Mouse (Mus musculus) midbrain, embryonic 14.5 days (tissue): ENCODE measurements around the gene Gabrd. TPM values are rescaled to one million over a fixed set of nuclear protein-coding genes. Genes with fewer than 3 reads are reported as not detected.

Source experiments
- ATAC-seq: fragments of 200-750 bp; cut with Nextera tagmentation; 2 replicates; pipeline ENCODE4 v1.8.0; 2017; ENCODE audit warnings: moderate number of reproducible peaks, moderate library complexity; ENCODE audit not compliant: low FRiP score, low TSS enrichment
- DNase-seq: peaks from one replicate; pipeline ENCODE4 v3.0.0-alpha.2; 2015
- H3K27ac ChIP-seq: fragments of 300-500 bp; sonication (generic); replicated peaks from 2 replicates; pipeline ENCODE4 v1.5.1; 2014; ENCODE audit warnings: mild to moderate bottlenecking, low read depth, low read length, moderate library complexity
- H3K27me3 ChIP-seq: fragments of 300-500 bp; sonication (generic); 2 replicates; pipeline ENCODE4 v1.6.1; 2014; ENCODE audit warnings: low read length, control low read depth, mixed read lengths; ENCODE audit not compliant: control insufficient read depth, insufficient read depth
- H3K36me3 ChIP-seq: fragments of 300-500 bp; sonication (generic); 2 replicates; pipeline ENCODE4 v1.6.1; 2014; ENCODE audit warnings: low read length, control low read depth; ENCODE audit not compliant: control insufficient read depth, insufficient read depth
- H3K4me1 ChIP-seq: fragments of 300-500 bp; sonication (generic); 2 replicates; pipeline ENCODE4 v1.6.1; 2014; ENCODE audit warnings: mild to moderate bottlenecking, antibody characterized with exemption, low read length, control low read depth; ENCODE audit not compliant: control insufficient read depth, insufficient read depth
- H3K4me2 ChIP-seq: fragments of 300-500 bp; sonication (generic); 2 replicates; pipeline ENCODE4 v1.6.1; 2014; ENCODE audit warnings: mild to moderate bottlenecking, low read length, moderate library complexity
- H3K4me3 ChIP-seq: fragments of 300-500 bp; sonication (generic); replicated peaks from 2 replicates; pipeline ENCODE4 v1.5.1; 2014; ENCODE audit warnings: low read depth, low read length
- H3K9ac ChIP-seq: fragments of 300-500 bp; sonication (generic); replicated peaks from 2 replicates; pipeline ENCODE4 v1.6.1; 2014; ENCODE audit warnings: mild to moderate bottlenecking, low read length, moderate library complexity
- H3K9me3 ChIP-seq: fragments of 300-500 bp; sonication (generic); 2 replicates; pipeline ENCODE4 v1.6.1; 2016; ENCODE audit warnings: low read length, control low read depth, mixed read lengths; ENCODE audit not compliant: control insufficient read depth
- WGBS: fragments of 180-500 bp; shearing (Covaris S2); extraction: QIAGEN DNeasy Blood & Tissue Kit; methylation state at CpG from one replicate; pipeline ENCODE4 v1.1.7; 2014; 5-methylcytosine and 5-hydroxymethylcytosine counted together
- polyA plus RNA-seq: library from polyadenylated mRNA; unstranded; fragments of >200 nt; fragmentation: Nextera tagmentation; extraction: Ambion mirVana; gene quantifications from 2 replicates; pipeline ENCODE4 v1.2.1, GENCODE M21; 2014

Gene Gabrd
- polyA plus RNA-seq, 1 experiment from 2014 or later: not detected

DNA sequence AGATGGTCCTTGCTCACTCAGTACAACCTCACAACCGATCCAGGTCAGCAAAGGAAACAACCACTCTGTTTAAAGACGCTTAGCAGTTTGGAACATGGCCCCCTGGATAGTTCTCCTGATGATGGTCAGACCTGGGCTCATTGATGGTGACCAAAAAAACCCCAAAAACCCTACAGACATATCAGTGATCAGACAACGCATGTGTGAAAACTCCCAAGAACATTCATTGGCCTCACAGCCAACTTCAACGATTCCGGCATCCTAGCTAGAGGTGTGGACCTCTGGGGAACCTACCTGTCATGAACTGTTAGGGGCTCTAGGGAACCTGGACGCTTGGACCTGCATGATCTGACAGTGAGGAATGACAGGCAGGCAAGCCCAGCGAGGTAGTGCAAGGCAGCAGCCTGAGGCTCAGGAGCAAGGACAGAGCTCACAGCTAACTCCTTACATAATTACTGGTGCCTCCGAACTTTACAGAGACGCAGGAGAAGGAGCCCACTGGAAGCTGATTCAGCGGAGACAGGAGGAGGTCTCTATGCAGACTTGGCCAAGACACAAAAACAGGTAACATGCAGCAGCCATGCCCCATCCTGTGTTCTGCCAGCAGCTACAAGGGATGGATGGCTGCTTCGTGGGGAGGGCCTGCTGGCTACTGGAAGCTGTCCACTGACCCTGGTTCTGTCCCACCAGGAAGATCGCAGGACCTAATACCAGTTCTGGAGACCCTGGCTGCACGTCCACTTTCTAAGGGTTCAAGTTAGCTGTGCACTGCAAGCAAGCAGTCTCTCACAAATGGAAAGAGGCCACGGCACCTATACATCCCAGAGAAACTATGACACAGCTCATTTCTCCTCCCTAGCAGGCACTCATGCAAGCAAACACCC is 54.3 kb downstream of the Gabrd start:
- H3K4me3 ChIP-seq: peak overlapping the region; percentile 77
- H3K9me3 ChIP-seq: no peaks in the 10 kb centered on the region
- H3K4me1 ChIP-seq: peaks cover 17% of the 10 kb centered on the region
- 78% methylated on average over 14 of the region's 14 CpGs for WGBS
- H3K27me3 ChIP-seq: no peaks in the 10 kb centered on the region
- H3K27ac ChIP-seq: peak overlapping the region; percentile 96
- ATAC-seq (no peak), DNase-seq (no peak)
- H3K4me2 ChIP-seq: peak overlapping the region; percentile 88
- peak overlapping the region; percentile 91 for H3K9ac ChIP-seq
- H3K36me3 ChIP-seq: no peaks in the 10 kb centered on the region

DNA sequence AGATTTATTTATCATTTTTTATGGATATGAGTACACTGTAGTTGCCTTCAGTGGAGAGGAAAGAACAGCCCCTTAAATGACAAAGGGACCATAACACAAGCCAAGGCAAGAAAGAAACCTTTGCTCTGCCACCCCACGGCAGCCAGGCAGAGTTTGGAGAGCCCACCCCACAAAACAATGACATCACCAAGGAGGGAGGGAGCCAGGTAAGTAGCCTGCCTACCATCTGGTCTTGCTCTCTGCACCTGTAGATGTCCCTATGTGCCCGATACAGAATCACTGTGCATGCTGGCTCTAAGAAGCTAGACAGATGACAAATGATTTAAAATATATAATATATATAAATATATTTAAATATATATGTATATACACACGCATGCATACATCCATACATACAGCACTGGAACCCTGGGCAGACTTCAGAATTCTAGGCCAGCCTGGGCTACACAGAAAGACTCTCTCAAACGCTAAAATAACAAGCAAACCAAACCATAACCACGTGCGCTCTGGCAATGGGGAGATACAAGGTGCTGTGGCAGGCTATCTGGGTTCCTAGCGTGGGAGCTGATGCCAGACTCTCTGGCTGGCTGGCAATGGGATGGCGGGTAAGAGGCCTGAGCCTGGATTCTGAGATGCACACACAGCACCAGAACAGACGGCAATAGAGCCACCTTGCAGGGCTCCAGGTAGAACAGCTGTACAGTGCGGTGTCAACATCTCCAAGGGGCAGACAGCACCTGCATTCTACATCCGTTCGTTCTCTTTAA is 61.4 kb downstream of the Gabrd start:
- no peaks in the 10 kb centered on the region for H3K4me1 ChIP-seq
- 91% methylated on average over 12 of the region's 12 CpGs for WGBS

More for the DNA sequence above, 61.4 kb downstream of the Gabrd start:
- H3K27me3 ChIP-seq: no peaks in the 10 kb centered on the region
- no peaks in the 10 kb centered on the region for H3K36me3 ChIP-seq
- no peaks in the 10 kb centered on the region for H3K9me3 ChIP-seq
- H3K9ac ChIP-seq: no peak overlapping the region
- H3K4me3 ChIP-seq: no peak overlapping the region
- no peak overlapping the region for H3K27ac ChIP-seq
- H3K4me2 ChIP-seq: no peak overlapping the region
- no peak for ATAC-seq
- no peak for DNase-seq

Other genes with a start within 250 kb of the Gabrd start
- 14.3 and 15.4 TPM in 2 replicates for gene Ski, start 175.5 kb downstream of the Gabrd start, polyA plus RNA-seq
- 74.1 and 85.6 TPM in 2 replicates for gene Faap20, start 148.3 kb downstream of the Gabrd start, polyA plus RNA-seq
- gene Prkcz, start 36.8 kb downstream of the Gabrd start, polyA plus RNA-seq: 65.4 and 68.5 TPM in 2 replicates
- 3.3 and 3.6 TPM in 2 replicates for gene Cfap74, start 11.1 kb upstream of the Gabrd start, polyA plus RNA-seq
- 0.57 TPM in 1 of 2 replicates, not detected in the other for gene Tmem52, start 71.0 kb upstream of the Gabrd start, polyA plus RNA-seq
- gene Gnb1, start 93.2 kb upstream of the Gabrd start, polyA plus RNA-seq: 1,231 and 1,263 TPM in 2 replicates
- 70.4 and 95.1 TPM in 2 replicates for gene Nadk, start 164.3 kb upstream of the Gabrd start, polyA plus RNA-seq
- gene Slc35e2, start 203.3 kb upstream of the Gabrd start, polyA plus RNA-seq: 15.6 and 19.9 TPM in 2 replicates
- gene Cdk11b, start 226.7 kb upstream of the Gabrd start, polyA plus RNA-seq: 49.4 and 49.9 TPM in 2 replicates
- gene Gm10563, start 247.3 kb upstream of the Gabrd start, polyA plus RNA-seq: not detected in 2 replicates